Mouse (Mus musculus) erythroid progenitor cell, adult 5-6 weeks (primary cell): ENCODE measurements around the gene Slc41a3. TPM values are rescaled to one million over a fixed set of nuclear protein-coding genes. Genes with fewer than 3 reads are reported as not detected.

Experiments used
- ATAC-seq: replicated peaks from 2 replicates; pipeline ENCODE4 v1.8.0; 2016; ENCODE audit warnings: moderate number of reproducible peaks, mild to moderate bottlenecking, moderate TSS enrichment, inconsistent platforms; ENCODE audit not compliant: poor library complexity, low FRiP score, severe bottlenecking
- total RNA-seq, 2 experiments: library from RNA; stranded (forward) in 1 of 2; stranded (reverse) in 1 of 2; fragments of 150-400 nt in 1 of 2; fragments of 186-747, 209-891 nt in 1 of 2; gene quantifications; 2 replicates each; pipeline versions ENCODE4 v1.2.3 to v1.2.4; 2015 to 2017; ENCODE audit warnings: low replicate concordance in 2 of 2

Gene Slc41a3
- total RNA-seq, 2 experiments from 2014 or later, result 3.4 to 5.3 TPM

DNA sequence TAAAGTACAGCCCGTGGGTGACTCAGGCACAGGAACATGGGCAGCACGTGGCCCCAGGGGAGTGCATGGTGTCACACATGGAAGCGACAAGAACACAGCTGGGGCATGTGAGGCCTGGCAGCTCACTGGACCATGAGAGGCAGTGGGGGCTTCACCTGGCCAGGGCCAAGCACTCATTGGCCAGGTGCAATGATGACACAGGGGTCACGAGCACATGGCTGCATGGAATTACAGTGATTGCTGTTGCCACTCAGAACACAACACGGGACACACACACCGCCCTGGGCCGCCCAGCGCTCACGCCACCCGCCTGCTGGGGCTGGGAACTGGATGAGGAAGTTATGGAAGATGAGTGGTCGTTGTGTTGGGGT lies 56.5 kb downstream of the Slc41a3 start:
- ATAC-seq, result no peak

DNA sequence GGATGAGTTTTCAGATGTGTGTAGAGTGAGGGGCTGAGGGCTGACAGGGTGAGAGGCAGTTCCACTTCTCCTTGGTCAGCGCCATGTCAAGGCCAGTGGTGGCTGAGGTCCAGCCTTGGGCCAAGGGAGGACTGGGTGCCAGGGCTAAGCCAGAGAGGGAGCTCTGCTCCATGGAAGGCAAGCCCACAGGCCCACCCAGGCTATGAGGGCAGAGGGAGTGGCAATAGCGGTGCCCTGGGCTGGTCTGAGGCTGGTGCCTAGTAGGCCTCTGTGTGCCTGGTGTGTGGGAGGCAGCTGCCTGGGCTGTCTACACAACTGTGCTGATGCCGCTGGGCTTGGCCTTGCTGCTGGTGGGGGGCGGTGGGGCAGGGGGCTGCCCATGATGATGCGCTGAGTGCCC lies 57.6 kb downstream of the Slc41a3 start:
- no peak for ATAC-seq

GRCm38 (mm10) chr6:90663736-90664135 lies 59.2 kb downstream of the Slc41a3 start:
- ATAC-seq, result no peak

DNA sequence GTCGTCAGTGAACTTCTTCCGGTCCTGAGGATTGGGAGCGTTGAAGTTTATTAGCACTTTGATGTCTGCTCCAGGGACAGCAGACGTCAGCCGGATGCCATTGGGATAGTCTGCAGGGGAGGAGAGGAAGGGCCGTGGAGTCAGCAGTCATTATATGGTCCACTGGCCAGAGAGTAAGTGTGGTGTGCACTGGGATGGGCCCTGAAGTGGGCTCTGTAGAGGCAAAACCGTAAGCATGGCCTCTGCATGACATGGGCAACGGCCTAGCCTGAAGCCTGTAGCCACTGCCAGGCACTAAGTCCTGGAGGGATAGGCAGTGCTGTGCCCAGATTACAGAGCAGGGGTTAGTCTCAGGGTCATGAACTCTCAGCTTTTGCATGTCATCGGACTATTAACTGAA lies 64.2 kb downstream of the Slc41a3 start:
- ATAC-seq, result no peak

- ATAC-seq, result no peak
These were observed 74.2 kb downstream of the Slc41a3 start for GRCm38 (mm10) chr6:90678759-90679158.

DNA sequence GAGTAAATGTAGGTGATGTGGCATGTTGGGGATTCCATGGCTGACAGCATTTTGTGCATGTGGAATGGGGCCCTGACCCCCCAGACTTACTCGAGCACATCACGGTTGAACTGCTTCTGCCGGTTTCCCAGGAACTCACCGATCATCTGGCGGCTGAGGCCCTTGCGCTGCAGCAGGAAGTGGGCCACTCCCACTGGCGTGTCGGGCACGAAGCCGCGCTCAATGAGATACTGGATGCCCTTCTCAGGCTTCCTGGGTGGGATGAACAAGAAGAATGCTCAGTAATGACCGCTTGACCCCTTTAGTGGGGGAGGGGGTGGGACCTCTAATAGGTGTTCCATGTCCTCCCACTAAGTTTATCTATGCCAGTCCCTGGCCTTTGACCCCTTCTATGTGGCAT lies 75.9 kb downstream of the Slc41a3 start:
- ATAC-seq, result no peak

DNA sequence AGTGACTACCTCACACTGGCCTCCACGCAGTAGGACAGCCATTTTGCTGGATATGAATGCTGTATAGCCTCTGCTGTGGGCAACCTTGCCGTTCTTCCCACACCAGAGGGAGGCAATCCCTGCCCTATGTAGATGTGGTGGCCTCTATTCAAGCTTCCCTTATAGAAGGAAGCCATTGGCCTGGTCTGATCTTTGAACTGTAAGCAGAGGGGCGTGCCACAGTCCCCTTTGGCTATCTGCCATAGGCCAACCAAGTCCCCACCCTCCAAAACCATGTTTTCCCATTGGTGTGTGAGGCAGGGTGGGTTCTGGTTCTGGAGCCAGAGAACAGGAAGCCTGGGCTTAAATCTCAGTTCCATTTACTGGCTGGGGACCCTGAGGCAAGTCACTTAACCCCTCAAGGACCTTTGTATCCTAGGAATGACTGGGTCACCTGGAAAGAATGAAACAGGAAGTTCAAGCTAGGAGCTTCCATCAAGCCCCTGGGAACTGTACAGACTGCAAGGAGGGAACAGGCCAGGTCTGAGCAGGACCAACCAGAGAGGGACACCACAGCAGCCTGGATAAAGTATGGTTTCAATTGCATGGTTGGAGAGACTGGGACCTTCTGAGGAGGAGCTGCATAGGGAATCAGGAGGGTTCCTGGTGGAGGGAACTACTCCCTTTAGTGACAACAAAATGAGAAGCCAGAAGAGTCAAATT lies 79.5 kb downstream of the Slc41a3 start:
- ATAC-seq, result no peak

- ATAC-seq, result no peak
These were observed 82.3 kb downstream of the Slc41a3 start for GRCm38 (mm10) chr6:90686812-90687211.

GRCm38 (mm10) chr6:90688003-90688402 lies 83.5 kb downstream of the Slc41a3 start:
- ATAC-seq, result no peak

DNA sequence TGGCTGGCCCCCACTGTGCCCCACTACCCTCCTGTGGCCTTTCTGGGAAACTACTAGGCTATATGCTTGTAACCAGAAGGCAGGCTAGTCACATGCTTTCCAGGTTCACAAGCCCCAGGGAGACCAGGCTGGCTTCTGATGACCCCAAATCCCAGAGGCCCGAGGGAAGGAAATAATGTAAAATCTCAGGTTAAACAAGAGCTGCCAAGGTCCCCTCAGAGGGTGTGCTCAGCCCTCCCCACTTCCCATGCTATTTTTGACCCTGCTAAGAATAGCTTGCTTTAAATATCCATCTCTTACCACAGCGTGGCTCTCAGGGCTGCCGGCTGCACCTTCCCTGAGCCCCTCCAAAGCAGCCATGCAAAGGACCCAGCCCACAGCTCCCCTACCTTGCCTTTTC lies 84.2 kb downstream of the Slc41a3 start:
- ATAC-seq, result no peak

DNA sequence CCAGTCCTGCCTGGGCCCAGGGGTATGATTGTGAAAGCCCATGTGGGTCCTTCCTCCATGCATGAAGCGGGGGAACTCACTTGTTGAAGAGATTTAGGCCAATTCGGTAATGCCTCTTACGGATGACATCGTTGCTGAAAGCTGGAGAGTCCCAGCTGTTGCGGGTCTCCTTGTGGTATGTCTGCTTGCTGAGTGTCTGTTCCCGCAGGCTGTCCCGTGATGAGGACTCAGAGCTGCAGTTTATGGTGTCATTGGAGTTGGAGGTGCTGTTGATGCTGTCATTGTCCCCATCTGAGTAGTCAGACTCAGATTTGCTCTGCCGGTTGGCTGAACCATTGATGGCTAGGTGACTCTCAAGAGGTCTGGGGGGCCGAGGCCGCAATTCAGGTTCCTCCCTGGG lies 85.0 kb downstream of the Slc41a3 start:
- no peak for ATAC-seq

GRCm38 (mm10) chr6:90691935-90692334 lies 87.4 kb downstream of the Slc41a3 start:
- ATAC-seq, result no peak

DNA sequence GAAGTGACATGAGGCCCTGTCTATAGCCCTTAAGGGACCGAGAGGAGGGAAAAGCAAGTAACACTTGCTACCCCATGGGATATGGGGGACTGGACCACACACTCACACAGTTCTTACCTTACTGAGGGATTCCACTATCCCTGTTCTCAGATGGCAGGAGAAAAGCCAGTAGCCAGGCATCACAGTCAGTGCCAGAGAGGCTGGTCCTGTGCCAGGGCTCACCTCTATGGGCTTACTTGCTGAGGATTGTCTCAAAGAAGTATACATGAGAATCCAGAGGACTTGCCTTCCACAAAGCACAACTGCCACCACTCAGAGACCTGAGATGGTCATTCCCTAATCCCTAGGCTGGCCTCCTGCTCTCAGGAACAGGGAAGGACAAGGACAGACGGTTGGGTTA lies 87.9 kb downstream of the Slc41a3 start:
- no peak for ATAC-seq

- no peak for ATAC-seq
These were observed 91.2 kb downstream of the Slc41a3 start for GRCm38 (mm10) chr6:90695754-90696153.

Other genes starting within 250 kb of the Slc41a3 start
- 0.84 and 2.2 TPM in 2 replicates for gene Zxdc, start 235.2 kb upstream of the Slc41a3 start, total RNA-seq (2015; ENCODE audit: low replicate concordance)
- gene Zxdc, start 235.2 kb upstream of the Slc41a3 start, total RNA-seq (2017; ENCODE audit: low replicate concordance), result 3.9 and 5.1 TPM in 2 replicates
- gene Cfap100, start 175.9 kb upstream of the Slc41a3 start, total RNA-seq (2015; ENCODE audit: low replicate concordance), result not detected in 2 replicates
- gene Cfap100, start 175.9 kb upstream of the Slc41a3 start, total RNA-seq (2017; ENCODE audit: low replicate concordance), result not detected in 2 replicates
- gene Klf15, start 142.1 kb upstream of the Slc41a3 start, total RNA-seq (2015; ENCODE audit: low replicate concordance), result not detected in 2 replicates
- gene Klf15, start 142.1 kb upstream of the Slc41a3 start, total RNA-seq (2017; ENCODE audit: low replicate concordance), result 0.08 and 0.39 TPM in 2 replicates
- gene Aldh1l1, start 118.3 kb upstream of the Slc41a3 start, total RNA-seq (2015; ENCODE audit: low replicate concordance), result 1.1 TPM in 1 of 2 replicates, not detected in the other
- 1.8 TPM in 1 of 2 replicates, not detected in the other for gene Aldh1l1, start 118.3 kb upstream of the Slc41a3 start, total RNA-seq (2017; ENCODE audit: low replicate concordance)